Mouse (Mus musculus) thymus, adult 2 months (tissue): ENCODE measurements around the gene Tmem252.

Source experiments
- CTCF ChIP-seq: fragments of 200-500 bp; IDR thresholded peaks from 2 replicates; pipeline ENCODE4 v1.5.1; 2012; ENCODE audit warnings: mild to moderate bottlenecking, control low read depth, low read length, moderate library complexity, borderline replicate concordance; ENCODE audit not compliant: control insufficient read depth, poor library complexity, insufficient read depth; ENCODE audit errors: extremely low read depth
- POLR2A ChIP-seq: fragments of 200-500 bp; IDR thresholded peaks from 2 replicates; pipeline ENCODE4 v1.6.1; 2012; ENCODE audit warnings: mild to moderate bottlenecking, low read length, control low read depth, moderate library complexity; ENCODE audit not compliant: control insufficient read depth, poor library complexity, insufficient read depth; ENCODE audit errors: extremely low read depth

GRCm38 (mm10) chr19:24704326-24704725 is 30.5 kb downstream of the Tmem252 start:
- no peak for TF ChIP-seq POLR2A
- no peak for TF ChIP-seq CTCF
